Mouse (Mus musculus) bone marrow, adult 2 months (tissue): Measurements from ENCODE around the gene Mpi. TPM values are rescaled to one million over a fixed set of nuclear protein-coding genes. Genes with fewer than 3 reads are reported as not detected.

Experiments used
- H3K27ac ChIP-seq: fragments of 200-500 bp; 2 replicates; pipeline ENCODE4 v1.5.1; 2012; ENCODE audit warnings: low read depth, mild to moderate bottlenecking, control low read depth, inconsistent platforms, low read length; ENCODE audit not compliant: control insufficient read depth, poor library complexity, insufficient read depth
- H3K4me1 ChIP-seq: fragments of 200-500 bp; 2 replicates; pipeline ENCODE4 v1.6.1; 2011; ENCODE audit warnings: low read length; ENCODE audit not compliant: control insufficient read depth, insufficient read depth
- H3K4me3 ChIP-seq: fragments of 200-500 bp; replicated peaks from 2 replicates; pipeline ENCODE3; 2011; ENCODE audit warnings: mild to moderate bottlenecking, low read depth, low read length, control low read depth; ENCODE audit not compliant: control insufficient read depth
- CTCF ChIP-seq: fragments of 200-500 bp; IDR thresholded peaks from 2 replicates; pipeline ENCODE4 v1.5.1; 2011; ENCODE audit warnings: low read length, control low read depth; ENCODE audit not compliant: control insufficient read depth, insufficient read depth
- POLR2A ChIP-seq: fragments of 200-500 bp; IDR thresholded peaks from 2 replicates; pipeline ENCODE4 v1.6.1; 2011; ENCODE audit warnings: low read depth, mild to moderate bottlenecking, control low read depth, low read length, borderline replicate concordance; ENCODE audit not compliant: control insufficient read depth
- WGBS: fragments of 180-500 bp; shearing (Covaris S2); methylation state at CpG from one replicate; pipeline ENCODE4 v1.1.7; 2018; 5-methylcytosine and 5-hydroxymethylcytosine counted together
- polyA plus RNA-seq: library from polyadenylated mRNA; stranded (reverse); fragments of >200 nt; gene quantifications from 2 replicates; pipeline ENCODE4 v1.2.4, GENCODE M21; 2011; ENCODE audit warnings: low replicate concordance; ENCODE audit not compliant: missing spikeins, insufficient read depth, insufficient read length

The Mpi gene
- polyA plus RNA-seq, 1 experiment = 17.8 TPM

- TF ChIP-seq POLR2A = no peak
- TF ChIP-seq CTCF = no peak
- Histone ChIP-seq H3K4me3 (no peak overlapping the region), H3K4me1 (no peaks in the 10 kb centered on the region), H3K27ac (no peak overlapping the region)
- WGBS = 46% methylated on average over 2 of the region's 2 CpGs
Measured at GRCm38 (mm10) chr9:57510577-57510976, 42.0 kb downstream of the Mpi start.

GRCm38 (mm10) chr9:57505700-57506099 lies 46.9 kb downstream of the Mpi start:
- TF ChIP-seq POLR2A (no peak), CTCF (no peak)
- 9% methylated on average over 8 of the region's 8 CpGs for WGBS
- Histone ChIP-seq H3K4me1 (no peaks in the 10 kb centered on the region; the same call in 1 of the 2 replicates), H3K4me3 (no peak overlapping the region), H3K27ac (no peak overlapping the region)

GRCm38 (mm10) chr9:57504891-57505290 lies 47.7 kb downstream of the Mpi start:
- Histone ChIP-seq H3K27ac (no peak overlapping the region), H3K4me3 (no peak overlapping the region), H3K4me1 (no peaks in the 10 kb centered on the region; the same call in 1 of the 2 replicates)
- TF ChIP-seq CTCF = no peak
- TF ChIP-seq POLR2A = no peak
- 55% methylated on average over 10 of the region's 10 CpGs for WGBS

GRCm38 (mm10) chr9:57504381-57504700 lies 48.2 kb downstream of the Mpi start:
- Histone ChIP-seq H3K27ac (no peak overlapping the region), H3K4me3 (no peak overlapping the region), H3K4me1 (no peaks in the 10 kb centered on the region; the same call in 1 of the 2 replicates)
- TF ChIP-seq CTCF (peak; percentile 32; the same call in 1 of the 2 replicates), POLR2A (no peak)
- WGBS = 2% methylated on average over 34 of the region's 34 CpGs

GRCm38 (mm10) chr9:57503622-57504380 lies 48.8 kb downstream of the Mpi start, which contains the start of gene Rpp25:
Gene Rpp25, plus strand, starts transcription at chr9:57504026.
- no peak within 1 kb of the TSS for H3K27ac ChIP-seq
- TF ChIP-seq POLR2A = no peak
- no peak for TF ChIP-seq CTCF
- WGBS = 1% methylated on average over 46 of the region's 46 CpGs
- no peak within 1 kb of the TSS for H3K4me3 ChIP-seq
- H3K4me1 ChIP-seq = no peaks in the 10 kb centered on the region; the same call in 1 of the 2 replicates

GRCm38 (mm10) chr9:57502911-57503621 lies 49.5 kb downstream of the Mpi start:
- H3K4me3 ChIP-seq = no peak overlapping the region
- no peaks in the 10 kb centered on the region; the same call in 1 of the 2 replicates for H3K4me1 ChIP-seq
- no peak overlapping the region for H3K27ac ChIP-seq
- TF ChIP-seq CTCF (no peak), POLR2A (no peak)
- WGBS = 13% methylated on average over 23 of the region's 23 CpGs

- WGBS = 2% methylated on average over 20 of the region's 20 CpGs
- H3K27ac ChIP-seq = no peak overlapping the region
- no peak for TF ChIP-seq POLR2A
- no peak for TF ChIP-seq CTCF
- H3K4me3 ChIP-seq = no peak overlapping the region
- no peaks in the 10 kb centered on the region; the same call in 1 of the 2 replicates for H3K4me1 ChIP-seq
Measured at GRCm38 (mm10) chr9:57501861-57502260, 50.7 kb downstream of the Mpi start.

- Histone ChIP-seq H3K4me3 (no peak overlapping the region), H3K27ac (no peak overlapping the region), H3K4me1 (no peaks in the 10 kb centered on the region; the same call in 1 of the 2 replicates)
- 10% methylated on average over 13 of the region's 13 CpGs for WGBS
- TF ChIP-seq POLR2A (no peak), CTCF (no peak)
Measured at GRCm38 (mm10) chr9:57501452-57501851, 51.1 kb downstream of the Mpi start.
